Mouse (Mus musculus) embryonic facial prominence, embryonic 10.5 days (tissue): ENCODE data around the gene Itga9. TPM values are rescaled to one million over a fixed set of nuclear protein-coding genes. Genes with fewer than 3 reads are reported as not detected.
A peak's percentile ranks its signal among the peaks of the same experiment; 100 is the strongest.

Experiments used
- DNase-seq: peaks from one replicate; pipeline ENCODE4 v3.0.0-alpha.2; 2017; ENCODE audit warnings: low spot score
- H3K27ac ChIP-seq: fragments of 300-500 bp; sonication (generic); replicated peaks from 2 replicates; pipeline ENCODE4 v1.5.1; 2016; ENCODE audit warnings: mild to moderate bottlenecking
- H3K27me3 ChIP-seq: fragments of 300-500 bp; sonication (generic); replicated peaks from 2 replicates; pipeline ENCODE4 v1.6.1; 2016; ENCODE audit warnings: low read depth, mild to moderate bottlenecking; ENCODE audit not compliant: poor library complexity, severe bottlenecking
- H3K36me3 ChIP-seq: fragments of 300-500 bp; sonication (generic); replicated peaks from 2 replicates; pipeline ENCODE4 v1.6.1; 2016; ENCODE audit warnings: mild to moderate bottlenecking, moderate library complexity
- H3K4me1 ChIP-seq: fragments of 300-500 bp; sonication (generic); 2 replicates; pipeline ENCODE4 v1.6.1; 2016
- H3K4me3 ChIP-seq: fragments of 300-500 bp; sonication (generic); 2 replicates; pipeline ENCODE4 v1.5.1; 2016; ENCODE audit warnings: mild to moderate bottlenecking, moderate library complexity
- H3K9me3 ChIP-seq: fragments of 300-500 bp; sonication (generic); 2 replicates; pipeline ENCODE4 v1.6.1; 2016; ENCODE audit warnings: mild to moderate bottlenecking
- WGBS: fragments of 180-500 bp; shearing (Covaris S2); methylation state at CpG from one replicate; pipeline ENCODE4 v1.1.7; 2016; 5-methylcytosine and 5-hydroxymethylcytosine counted together
- polyA plus RNA-seq: library from polyadenylated mRNA; unstranded; fragments of >200 nt; fragmentation: Nextera tagmentation; extraction: Ambion mirVana; gene quantifications from 2 replicates; pipeline ENCODE4 v1.2.1, GENCODE M21; 2016

Itga9 gene
- polyA plus RNA-seq, 1 experiment from 2014 or later, result 13.4 TPM

- 0 out of 2 replicates have a peak overlapping the region, but pooled peaks have one; percentile 30 for H3K27ac ChIP-seq
- H3K36me3 ChIP-seq, result peaks cover 67% of the 10 kb centered on the region
- no peaks in the 10 kb centered on the region for H3K27me3 ChIP-seq
- 81% methylated on average over 6 of the region's 6 CpGs for WGBS
- H3K9me3 ChIP-seq, result peaks cover 5% of the 10 kb centered on the region; the same call in 1 of the 2 replicates
- peaks cover 11% of the 10 kb centered on the region for H3K4me1 ChIP-seq
- no peak for DNase-seq
- H3K4me3 ChIP-seq, result no peak overlapping the region
Observed at GRCm38 (mm10) chr9:118631775-118632757, 25.6 kb downstream of the Itga9 start.

GRCm38 (mm10) chr9:118632758-118633143 lies 26.3 kb downstream of the Itga9 start:
- Histone ChIP-seq H3K4me1 (peaks cover 11% of the 10 kb centered on the region), H3K4me3 (no peak overlapping the region), H3K9me3 (peaks cover 5% of the 10 kb centered on the region; the same call in 1 of the 2 replicates), H3K36me3 (peaks cover 67% of the 10 kb centered on the region), H3K27me3 (no peaks in the 10 kb centered on the region), H3K27ac (no peak overlapping the region)
- no peak for DNase-seq
- 87% methylated on average over 14 of the region's 14 CpGs for WGBS

GRCm38 (mm10) chr9:118638642-118639210 lies 32.2 kb downstream of the Itga9 start:
- Histone ChIP-seq H3K27ac (no peak overlapping the region), H3K36me3 (peaks cover 67% of the 10 kb centered on the region), H3K27me3 (no peaks in the 10 kb centered on the region), H3K4me1 (peaks cover 16% of the 10 kb centered on the region), H3K4me3 (no peak overlapping the region), H3K9me3 (peaks cover 5% of the 10 kb centered on the region; the same call in 1 of the 2 replicates)
- no peak for DNase-seq
- 88% methylated on average over 5 of the region's 5 CpGs for WGBS

- Histone ChIP-seq H3K27me3 (no peaks in the 10 kb centered on the region), H3K27ac (no peak overlapping the region), H3K9me3 (no peaks in the 10 kb centered on the region), H3K36me3 (peaks cover 36% of the 10 kb centered on the region), H3K4me1 (peaks cover 22% of the 10 kb centered on the region), H3K4me3 (no peak overlapping the region)
- WGBS, result 89% methylated on average over 17 of the region's 17 CpGs
- DNase-seq, result no peak
Observed at GRCm38 (mm10) chr9:118645698-118646355, 39.3 kb downstream of the Itga9 start.

- Histone ChIP-seq H3K4me3 (no peak overlapping the region), H3K27me3 (no peaks in the 10 kb centered on the region), H3K4me1 (peaks cover 28% of the 10 kb centered on the region), H3K36me3 (peaks cover 36% of the 10 kb centered on the region), H3K27ac (0 out of 2 replicates have a peak overlapping the region, but pooled peaks have one; percentile 14), H3K9me3 (no peaks in the 10 kb centered on the region)
- 88% methylated on average over 3 of the region's 3 CpGs for WGBS
- DNase-seq, result no peak
Observed at GRCm38 (mm10) chr9:118647495-118647894, 41.0 kb downstream of the Itga9 start.

- no peak overlapping the region for H3K4me3 ChIP-seq
- peaks cover 59% of the 10 kb centered on the region for H3K4me1 ChIP-seq
- H3K36me3 ChIP-seq, result peaks cover 33% of the 10 kb centered on the region
- DNase-seq, result no peak
- H3K27me3 ChIP-seq, result no peaks in the 10 kb centered on the region
- H3K9me3 ChIP-seq, result peaks cover 5% of the 10 kb centered on the region; the same call in 1 of the 2 replicates
- WGBS, result 27% methylated on average over 4 of the region's 4 CpGs
- H3K27ac ChIP-seq, result no peak overlapping the region; the same call in 1 of the 2 replicates
Observed at GRCm38 (mm10) chr9:118650976-118651375, 44.5 kb downstream of the Itga9 start.

GRCm38 (mm10) chr9:118651939-118652338 lies 45.4 kb downstream of the Itga9 start:
- 46% methylated on average over 2 of the region's 2 CpGs for WGBS
- Histone ChIP-seq H3K9me3 (peaks cover 5% of the 10 kb centered on the region; the same call in 1 of the 2 replicates), H3K27me3 (no peaks in the 10 kb centered on the region), H3K4me1 (peaks cover 65% of the 10 kb centered on the region), H3K27ac (peak overlapping the region; percentile 61; the same call in 1 of the 2 replicates), H3K36me3 (peaks cover 35% of the 10 kb centered on the region), H3K4me3 (no peak overlapping the region)
- DNase-seq, result no peak

- H3K27ac ChIP-seq, result peak overlapping the region; percentile 65
- peak; percentile 76 for DNase-seq
- no peak overlapping the region for H3K4me3 ChIP-seq
- peaks cover 67% of the 10 kb centered on the region for H3K4me1 ChIP-seq
- H3K27me3 ChIP-seq, result no peaks in the 10 kb centered on the region
- peaks cover 5% of the 10 kb centered on the region; the same call in 1 of the 2 replicates for H3K9me3 ChIP-seq
- H3K36me3 ChIP-seq, result peaks cover 35% of the 10 kb centered on the region
- 8% methylated on average over 1 of the region's 1 CpGs for WGBS
Observed at GRCm38 (mm10) chr9:118653436-118653835, 46.9 kb downstream of the Itga9 start.

- peaks cover 67% of the 10 kb centered on the region for H3K4me1 ChIP-seq
- peak; percentile 64 for DNase-seq
- peak overlapping the region; percentile 65 for H3K27ac ChIP-seq
- peaks cover 43% of the 10 kb centered on the region for H3K36me3 ChIP-seq
- 9% methylated on average over 6 of the region's 6 CpGs for WGBS
- H3K4me3 ChIP-seq, result no peak overlapping the region
- peaks cover 5% of the 10 kb centered on the region; the same call in 1 of the 2 replicates for H3K9me3 ChIP-seq
- H3K27me3 ChIP-seq, result no peaks in the 10 kb centered on the region
Observed at GRCm38 (mm10) chr9:118654969-118655368, 48.5 kb downstream of the Itga9 start.

GRCm38 (mm10) chr9:118655726-118656125 lies 49.2 kb downstream of the Itga9 start:
- Histone ChIP-seq H3K27me3 (no peaks in the 10 kb centered on the region), H3K27ac (peak overlapping the region; percentile 65), H3K4me1 (peaks cover 65% of the 10 kb centered on the region), H3K4me3 (no peak overlapping the region), H3K36me3 (peaks cover 50% of the 10 kb centered on the region), H3K9me3 (peaks cover 5% of the 10 kb centered on the region; the same call in 1 of the 2 replicates)
- no peak for DNase-seq
- 88% methylated on average over 3 of the region's 3 CpGs for WGBS

- peaks cover under 1% of the 10 kb centered on the region; the same call in 1 of the 2 replicates for H3K9me3 ChIP-seq
- no peaks in the 10 kb centered on the region for H3K27me3 ChIP-seq
- H3K4me1 ChIP-seq, result peaks cover 40% of the 10 kb centered on the region
- peaks cover 66% of the 10 kb centered on the region for H3K36me3 ChIP-seq
- WGBS, result 84% methylated on average over 7 of the region's 7 CpGs
- H3K4me3 ChIP-seq, result no peak overlapping the region
- H3K27ac ChIP-seq, result no peak overlapping the region
- DNase-seq, result no peak
Observed at GRCm38 (mm10) chr9:118658159-118658558, 51.7 kb downstream of the Itga9 start.

GRCm38 (mm10) chr9:118659809-118660208 lies 53.3 kb downstream of the Itga9 start:
- Histone ChIP-seq H3K36me3 (peaks cover 73% of the 10 kb centered on the region), H3K27ac (no peak overlapping the region), H3K4me1 (peaks cover 24% of the 10 kb centered on the region), H3K27me3 (no peaks in the 10 kb centered on the region), H3K4me3 (no peak overlapping the region), H3K9me3 (no peaks in the 10 kb centered on the region)
- WGBS, result 86% methylated on average over 5 of the region's 5 CpGs
- no peak for DNase-seq
